8 mouse cellular contexts compared by ENCODE assay signal in genomic region chr1:176834880-176835279, GRCm38 (mm10). TPM values are rescaled to one million over a fixed set of nuclear protein-coding genes. Genes with fewer than 3 reads are reported as not detected.
A peak's percentile ranks its signal among the peaks of the same experiment; 100 is the strongest.
DNase-seq lines count a peak whose midpoint lies in the region; ATAC-seq lines count a peak whose summit lies in the region.

No protein-coding gene starts in this region.

- peak; percentile 46 for DNase-seq in gastrocnemius, postnatal 25 days
- DNase-seq in gastrocnemius, postnatal 14 days: no peak
- peak; percentile 19 for DNase-seq in neural tube, embryonic 10.5 days (ENCODE audit: extremely low spot score, low spot score)
- DNase-seq in left cerebral cortex, adult 8-10 months (ENCODE audit: low spot score in 2 of 2): no peak
- DNase-seq in natural killer cell, adult 2 months (ENCODE audit: low spot score in 2 of 2): no peak

- H3K9ac ChIP-seq in neural tube, embryonic 15.5 days (replicated peaks): no peak overlapping the region
- H3K9ac ChIP-seq in liver, embryonic 15.5 days: no peak overlapping the region

- H3K27me3 ChIP-seq in neural tube, embryonic 15.5 days (replicated peaks): peaks cover 4% of the 10 kb centered on the region; the same call in 1 of the 2 replicates
- H3K27me3 ChIP-seq in liver, embryonic 15.5 days: peaks cover 13% of the 10 kb centered on the region

- H3K27ac ChIP-seq in neural tube, embryonic 15.5 days (replicated peaks): no peak overlapping the region
- peak overlapping the region; percentile 14; the same call in 1 of the 2 replicates for H3K27ac ChIP-seq in liver, embryonic 15.5 days (replicated peaks)

- no peak overlapping the region for H3K4me3 ChIP-seq in neural tube, embryonic 15.5 days (replicated peaks)
- peak overlapping the region; percentile 56; the same call in 1 of the 2 replicates for H3K4me3 ChIP-seq in liver, embryonic 15.5 days (replicated peaks)

- H3K36me3 ChIP-seq in neural tube, embryonic 15.5 days: peaks cover 6% of the 10 kb centered on the region; the same call in 1 of the 2 replicates
- no peaks in the 10 kb centered on the region for H3K36me3 ChIP-seq in liver, embryonic 15.5 days (replicated peaks)

- H3K4me1 ChIP-seq in neural tube, embryonic 15.5 days: peaks cover 8% of the 10 kb centered on the region
- H3K4me1 ChIP-seq in liver, embryonic 15.5 days (replicated peaks): peaks cover 21% of the 10 kb centered on the region

- 67% methylated on average over 6 of the region's 6 CpGs for WGBS in neural tube, embryonic 15.5 days
- WGBS in liver, embryonic 15.5 days (ENCODE audit: insufficient replicate concordance): 16% methylated on average over 6 of the region's 6 CpGs

- ATAC-seq in neural tube, embryonic 15.5 days (ENCODE audit: low FRiP score): no peak
- 0 out of 2 replicates have a peak, but pooled peaks have one; percentile 24 for ATAC-seq in liver, embryonic 15.5 days (ENCODE audit: insufficient read depth)
- ATAC-seq in cerebellum, adult (ENCODE audit: insufficient number of reproducible peaks, low FRiP score, low TSS enrichment): no peak

- H3K4me2 ChIP-seq in neural tube, embryonic 15.5 days: no peak overlapping the region
- H3K4me2 ChIP-seq in liver, embryonic 15.5 days: peak overlapping the region; percentile 84

- intact Hi-C loops in gastrocnemius, postnatal 14 days (cut with DNase I; ENCODE audit: low total_unique reads): no loop called here

- no peaks in the 10 kb centered on the region for H3K9me3 ChIP-seq in neural tube, embryonic 15.5 days (replicated peaks)
- no peaks in the 10 kb centered on the region for H3K9me3 ChIP-seq in liver, embryonic 15.5 days (replicated peaks)

RNA-seq across cellular contexts. Expression of gene Sdccag8, which starts 20.4 kb away (rescaled TPM):
- total RNA-seq in gastrocnemius, postnatal 25 days (2021): 1 to 10 TPM; 3.8 to 3.9 TPM
- total RNA-seq in gastrocnemius, postnatal 14 days (2021): 1 to 10 TPM; 3.1 to 4.1 TPM
- 19.8 and 20.5 TPM in 2 replicates for polyA plus RNA-seq in neural tube, embryonic 15.5 days (2015; fragmentation: Nextera tagmentation; extraction: Ambion mirVana)
- 4.4 and 5.0 TPM in 2 replicates for polyA plus RNA-seq in liver, embryonic 15.5 days (2015; fragmentation: Nextera tagmentation; extraction: Ambion mirVana)
- total RNA-seq in left cerebral cortex, adult 8-10 months (2022): 10 to 100 TPM; 14.8 to 17.9 (median 15.0) TPM

RNA-seq across cellular contexts. Expression of gene Cep170, which starts 21.0 kb away (rescaled TPM):
- total RNA-seq in gastrocnemius, postnatal 25 days (2021): 10 to 100 TPM; 15.6 to 19.2 TPM
- total RNA-seq in gastrocnemius, postnatal 14 days (2021): 10 to 100 TPM; 20.2 to 25.3 TPM
- polyA plus RNA-seq in neural tube, embryonic 15.5 days (2015; fragmentation: Nextera tagmentation; extraction: Ambion mirVana): 80.4 and 91.0 TPM in 2 replicates
- 4.8 and 7.3 TPM in 2 replicates for polyA plus RNA-seq in liver, embryonic 15.5 days (2015; fragmentation: Nextera tagmentation; extraction: Ambion mirVana)
- 100 to 1,000 TPM in 2 of 4 experiments, 10 to 100 TPM in 2; 92.7 to 114 (median 103) TPM for total RNA-seq in left cerebral cortex, adult 8-10 months (2022)

Comparison
In these comparisons a context has a peak if more than half of its experiments do, and no peak if none do; other contexts are left out.
1. DNase-seq: peak in gastrocnemius, postnatal 25 days (single experiment) and neural tube, embryonic 10.5 days (single experiment); none in gastrocnemius, postnatal 14 days (single experiment), left cerebral cortex, adult 8-10 months (0 of 2) and natural killer cell, adult 2 months (0 of 2).